Mouse (Mus musculus): ENCODE measurements around the gene Dcaf10. TPM values are rescaled to one million over a fixed set of nuclear protein-coding genes. Genes with fewer than 3 reads are reported as not detected.

Dcaf10 gene
- polyA plus RNA-seq, 1 experiment from 2014 or later = 8.7 TPM

DNA sequence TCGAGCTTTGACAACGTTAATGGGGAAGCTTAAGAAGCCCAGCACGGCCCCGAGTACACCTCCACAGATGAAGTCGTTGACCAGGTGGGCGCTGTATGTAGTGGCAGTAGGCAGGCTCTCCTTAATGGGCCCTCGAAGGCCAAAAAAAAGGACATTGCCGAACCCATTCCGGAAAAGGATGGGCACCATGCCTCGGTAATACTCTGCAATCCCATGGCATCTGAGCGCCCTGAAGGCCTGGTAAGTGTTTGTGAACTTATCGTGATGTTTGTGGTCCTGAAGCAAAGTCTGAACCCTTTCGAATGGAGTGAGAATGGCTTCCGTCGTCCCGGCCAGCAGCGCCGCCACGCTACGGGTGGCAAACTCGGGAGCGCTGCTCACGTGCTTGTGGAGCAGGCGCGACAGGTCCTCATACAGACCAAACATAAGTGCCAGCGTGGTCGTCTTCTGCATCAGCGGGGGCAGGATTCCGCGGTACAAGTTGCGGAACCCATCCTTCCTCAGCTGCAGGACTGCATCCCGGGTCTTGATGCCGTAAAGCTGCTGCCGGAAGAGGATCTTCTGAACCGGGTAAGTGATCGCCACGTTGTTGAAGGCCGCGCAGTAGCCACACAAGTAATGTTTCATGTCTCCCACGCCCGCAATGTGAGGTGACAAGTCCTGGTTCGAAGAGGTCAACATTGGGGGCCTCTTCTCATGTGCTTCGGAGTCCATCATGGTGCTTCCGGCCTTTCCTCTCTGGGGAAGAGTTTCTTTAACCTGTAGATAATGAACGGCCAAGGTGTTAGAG lies 57.7 kb downstream of the Dcaf10 start:
- Histone ChIP-seq H3K4me2 (replicated peaks) (no peak overlapping the region), H3K27ac (no peak overlapping the region), H3K36me3 (peaks cover 82% of the 10 kb centered on the region), H3K9me3 (no peaks in the 10 kb centered on the region), H3K4me1 (replicated peaks) (0 out of 2 replicates have a peak, but pooled peaks cover 3% of the 10 kb centered on the region), H3K27me3 (no peaks in the 10 kb centered on the region), H3K9ac (replicated peaks) (no peak overlapping the region), H3K4me3 (replicated peaks) (no peak overlapping the region)
- no peak for ATAC-seq
- WGBS = 95% methylated on average over 45 of the region's 45 CpGs

DNA sequence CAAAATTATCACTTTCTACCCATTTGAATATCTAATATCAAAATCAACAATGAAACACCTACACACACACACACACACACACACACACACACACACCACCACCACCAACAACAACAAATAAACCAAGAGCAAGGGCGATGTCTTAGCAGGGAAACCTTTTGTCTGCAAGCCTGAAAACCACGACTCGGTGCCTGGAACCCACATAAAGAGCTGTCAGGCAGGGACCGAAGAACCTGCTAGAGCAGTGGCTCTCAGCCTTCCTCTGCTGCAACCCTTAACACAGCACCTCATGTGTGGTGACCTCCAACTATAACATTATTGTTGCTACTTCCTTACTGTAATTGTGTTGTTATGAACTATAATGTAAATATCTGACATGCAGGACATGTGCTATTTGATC lies 60.4 kb downstream of the Dcaf10 start:
- H3K4me1 ChIP-seq (replicated peaks) = peaks cover 25% of the 10 kb centered on the region
- no peak overlapping the region for H3K4me3 ChIP-seq (replicated peaks)
- no peak overlapping the region for H3K9ac ChIP-seq (replicated peaks)
- no peak for ATAC-seq
- no peak overlapping the region for H3K27ac ChIP-seq
- H3K4me2 ChIP-seq (replicated peaks) = no peak overlapping the region
- H3K9me3 ChIP-seq = no peaks in the 10 kb centered on the region
- peaks cover 68% of the 10 kb centered on the region for H3K36me3 ChIP-seq
- no peaks in the 10 kb centered on the region for H3K27me3 ChIP-seq
- WGBS = 96% methylated on average over 4 of the region's 4 CpGs

- no peak overlapping the region for H3K9ac ChIP-seq (replicated peaks)
- H3K27me3 ChIP-seq = no peaks in the 10 kb centered on the region
- no peaks in the 10 kb centered on the region for H3K9me3 ChIP-seq
- peaks cover 30% of the 10 kb centered on the region for H3K4me1 ChIP-seq (replicated peaks)
- WGBS = 88% methylated on average over 7 of the region's 7 CpGs
- ATAC-seq = no peak
- H3K36me3 ChIP-seq = peaks cover 61% of the 10 kb centered on the region
- H3K27ac ChIP-seq = no peak overlapping the region
- H3K4me2 ChIP-seq (replicated peaks) = no peak overlapping the region
- no peak overlapping the region for H3K4me3 ChIP-seq (replicated peaks)
Observed at GRCm38 (mm10) chr4:45402878-45403498, 61.1 kb downstream of the Dcaf10 start.

DNA sequence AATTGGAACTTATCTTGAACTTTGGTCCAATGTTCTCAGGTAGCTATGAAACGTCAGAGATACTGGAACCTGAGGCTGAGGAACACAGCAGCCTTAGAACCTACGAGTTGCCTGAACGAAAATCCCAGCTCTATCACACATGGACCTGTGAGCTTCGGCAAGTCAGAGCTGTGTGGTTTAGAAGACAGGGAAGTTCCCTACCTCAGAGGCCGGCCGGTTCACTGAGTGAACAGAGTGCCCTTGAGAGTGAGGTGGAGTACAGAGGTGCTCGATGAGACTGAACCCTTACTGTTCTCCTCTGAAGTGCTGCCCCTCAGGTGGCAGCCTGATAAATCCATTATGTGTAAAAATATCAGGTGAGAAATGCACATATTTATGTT lies 61.6 kb downstream of the Dcaf10 start:
- Histone ChIP-seq H3K9ac (replicated peaks) (no peak overlapping the region), H3K4me1 (replicated peaks) (peaks cover 30% of the 10 kb centered on the region), H3K9me3 (no peaks in the 10 kb centered on the region), H3K4me3 (replicated peaks) (no peak overlapping the region), H3K27ac (no peak overlapping the region), H3K4me2 (replicated peaks) (no peak overlapping the region), H3K27me3 (no peaks in the 10 kb centered on the region), H3K36me3 (peaks cover 56% of the 10 kb centered on the region)
- ATAC-seq = no peak
- WGBS = 93% methylated on average over 7 of the region's 7 CpGs

DNA sequence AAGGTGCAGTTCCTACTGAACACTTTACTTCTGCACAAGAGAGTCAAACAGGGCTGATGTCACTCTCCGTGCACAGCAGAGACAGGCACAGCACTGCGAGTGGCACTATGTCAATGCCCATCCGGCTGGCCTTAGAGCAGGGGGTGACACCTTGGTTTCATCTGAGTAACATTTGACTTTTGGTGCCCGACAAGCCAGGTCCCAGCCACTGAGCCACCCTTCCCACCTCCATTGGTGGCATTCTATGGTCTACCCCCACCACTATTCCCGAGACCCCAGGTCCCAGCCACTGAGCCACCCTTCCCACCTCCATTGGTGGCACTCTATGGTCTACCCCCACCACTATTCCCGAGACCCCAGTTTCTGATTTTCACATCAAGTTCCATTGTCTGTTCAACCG lies 62.2 kb downstream of the Dcaf10 start:
- Histone ChIP-seq H3K27me3 (no peaks in the 10 kb centered on the region), H3K9me3 (no peaks in the 10 kb centered on the region), H3K27ac (no peak overlapping the region), H3K4me3 (replicated peaks) (no peak overlapping the region), H3K4me1 (replicated peaks) (peaks cover 33% of the 10 kb centered on the region), H3K36me3 (peaks cover 50% of the 10 kb centered on the region), H3K9ac (replicated peaks) (no peak overlapping the region), H3K4me2 (replicated peaks) (no peak overlapping the region)
- ATAC-seq = no peak
- WGBS = 97% methylated on average over 7 of the region's 7 CpGs

DNA sequence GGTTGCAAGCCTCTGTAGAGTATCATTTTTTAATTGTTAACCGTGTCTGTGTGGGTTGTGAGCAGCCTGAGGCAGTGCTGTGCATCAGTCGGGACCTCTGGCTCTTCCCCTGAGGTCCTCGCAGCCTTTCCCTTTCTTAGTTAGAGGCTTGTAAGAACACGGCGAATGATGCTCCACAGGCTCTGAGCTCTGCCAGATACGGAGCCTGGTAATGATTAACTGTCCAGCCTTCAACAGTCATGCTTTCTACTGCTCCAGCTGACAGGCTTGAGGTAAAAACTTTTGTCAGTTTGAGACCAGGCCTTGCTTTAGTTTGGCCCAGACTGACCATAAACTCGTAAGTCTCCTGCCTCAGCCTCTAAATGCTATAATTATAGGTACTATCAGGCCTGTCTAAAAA lies 63.4 kb downstream of the Dcaf10 start:
- WGBS = 90% methylated on average over 7 of the region's 7 CpGs
- no peak for ATAC-seq
- no peaks in the 10 kb centered on the region for H3K9me3 ChIP-seq
- H3K4me1 ChIP-seq (replicated peaks) = peaks cover 37% of the 10 kb centered on the region
- peaks cover 38% of the 10 kb centered on the region for H3K36me3 ChIP-seq
- peaks cover 4% of the 10 kb centered on the region for H3K27me3 ChIP-seq
- H3K9ac ChIP-seq (replicated peaks) = no peak overlapping the region
- H3K27ac ChIP-seq = no peak overlapping the region
- no peak overlapping the region for H3K4me2 ChIP-seq (replicated peaks)
- no peak overlapping the region for H3K4me3 ChIP-seq (replicated peaks)

- peak overlapping the region; percentile 95 for H3K4me3 ChIP-seq (replicated peaks)
- peaks cover 14% of the 10 kb centered on the region for H3K27me3 ChIP-seq
- H3K9me3 ChIP-seq = no peaks in the 10 kb centered on the region
- peak overlapping the region; percentile 97 for H3K9ac ChIP-seq (replicated peaks)
- H3K27ac ChIP-seq = no peak overlapping the region
- ATAC-seq = no peak
- H3K4me1 ChIP-seq (replicated peaks) = peaks cover 37% of the 10 kb centered on the region
- peak overlapping the region; percentile 77 for H3K4me2 ChIP-seq (replicated peaks)
- peaks cover 30% of the 10 kb centered on the region for H3K36me3 ChIP-seq
- WGBS = 67% methylated on average over 7 of the region's 7 CpGs
Observed at GRCm38 (mm10) chr4:45406397-45406796, 64.5 kb downstream of the Dcaf10 start.

GRCm38 (mm10) chr4:45407001-45407702 lies 65.3 kb downstream of the Dcaf10 start:
- ATAC-seq = no peak
- Histone ChIP-seq H3K4me2 (replicated peaks) (peak overlapping the region; percentile 77), H3K9me3 (no peaks in the 10 kb centered on the region), H3K27ac (peak overlapping the region; percentile 95; the same call in 1 of the 2 replicates), H3K27me3 (peaks cover 20% of the 10 kb centered on the region), H3K4me3 (replicated peaks) (peak overlapping the region; percentile 95), H3K36me3 (peaks cover 25% of the 10 kb centered on the region), H3K4me1 (replicated peaks) (peaks cover 37% of the 10 kb centered on the region), H3K9ac (replicated peaks) (peak overlapping the region; percentile 97)
- WGBS = 62% methylated on average over 5 of the region's 5 CpGs

DNA sequence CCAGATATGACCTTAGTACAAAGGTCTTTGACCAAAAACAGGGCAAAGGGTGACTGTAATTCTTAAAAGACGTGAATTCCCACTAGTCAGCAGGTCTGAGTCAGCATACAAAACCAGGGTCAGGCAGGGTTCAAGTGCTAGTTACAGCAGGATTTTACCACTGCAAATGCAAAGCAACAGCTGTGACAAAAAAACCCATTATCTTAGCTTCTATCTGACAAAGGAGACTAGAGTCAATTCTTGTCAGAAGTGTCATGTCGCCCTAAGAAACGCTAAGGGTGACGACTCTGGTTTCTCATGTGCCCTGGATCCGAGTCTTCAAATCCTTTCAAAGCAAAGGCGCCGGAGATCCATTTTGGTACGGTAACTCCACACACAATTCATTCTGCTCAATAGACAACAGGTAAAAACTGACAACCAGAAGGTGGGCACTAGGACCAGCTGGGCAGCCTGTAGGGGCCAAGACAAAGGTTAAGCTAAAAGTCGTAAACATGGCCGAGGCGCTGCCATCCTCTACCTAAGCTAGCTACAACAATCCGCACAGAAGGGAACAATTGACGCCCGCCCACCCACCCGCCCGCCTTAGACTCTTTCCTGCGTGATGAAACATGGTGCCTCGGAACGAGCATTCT lies 65.9 kb downstream of the Dcaf10 start:
- Histone ChIP-seq H3K4me3 (replicated peaks) (peak overlapping the region; percentile 95), H3K36me3 (peaks cover 18% of the 10 kb centered on the region), H3K27ac (peak overlapping the region; percentile 95), H3K27me3 (peaks cover 20% of the 10 kb centered on the region), H3K4me2 (replicated peaks) (peak overlapping the region; percentile 77), H3K9ac (replicated peaks) (peak overlapping the region; percentile 97), H3K9me3 (no peaks in the 10 kb centered on the region), H3K4me1 (replicated peaks) (peaks cover 37% of the 10 kb centered on the region)
- WGBS = under 1% methylated on average over 19 of the region's 19 CpGs
- peak; percentile 29 for ATAC-seq

DNA sequence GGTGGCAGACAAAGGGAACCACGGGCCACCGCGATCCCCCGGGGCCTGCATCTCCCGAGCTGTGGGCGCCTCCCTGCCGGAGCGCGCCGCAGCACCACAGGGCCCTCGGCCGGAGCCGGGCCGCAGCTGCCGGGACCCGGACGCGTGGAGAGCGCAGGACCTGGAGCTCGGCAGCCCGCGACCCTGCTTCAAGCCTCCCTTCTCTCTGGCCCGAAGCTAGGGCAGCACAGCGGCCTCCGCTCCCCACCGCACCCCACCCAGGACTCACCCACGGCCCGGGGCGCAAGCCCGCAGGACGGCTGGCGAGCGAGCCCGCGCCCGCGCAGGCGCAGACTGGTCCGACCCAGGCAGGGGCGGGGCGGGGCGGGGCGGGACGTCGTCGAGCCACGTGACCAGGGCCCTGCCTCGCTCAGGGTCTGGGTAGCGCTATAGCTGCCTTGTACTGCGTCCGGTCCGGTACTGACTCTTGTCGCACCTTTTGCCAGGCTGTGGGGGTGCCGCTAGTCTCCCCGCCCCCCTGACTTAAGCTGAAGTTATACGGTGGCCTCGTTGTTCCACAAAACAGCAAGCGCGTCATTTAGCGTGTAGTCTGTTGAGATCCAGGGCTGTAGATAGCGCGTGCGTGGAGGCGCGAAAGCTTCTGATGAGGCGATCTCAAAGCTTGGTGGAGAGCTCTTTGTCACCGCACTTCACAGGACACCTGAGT lies 66.7 kb downstream of the Dcaf10 start, which contains the start of gene Slc25a51:
Gene Slc25a51 (minus strand): TSS at position 340 of the 706 bp plus-strand sequence.
- under 1% methylated on average over 59 of the region's 67 CpGs for WGBS
- Histone ChIP-seq H3K4me1 (replicated peaks) (peaks cover 34% of the 10 kb centered on the region), H3K36me3 (peaks cover 10% of the 10 kb centered on the region), H3K27me3 (peaks cover 20% of the 10 kb centered on the region), H3K9me3 (no peaks in the 10 kb centered on the region), H3K9ac (replicated peaks) (peak within 1 kb of the TSS; percentile 97), H3K4me3 (replicated peaks) (peak within 1 kb of the TSS; percentile 95), H3K27ac (peak within 1 kb of the TSS; percentile 95), H3K4me2 (replicated peaks) (peak within 1 kb of the TSS; percentile 77)
- ATAC-seq = peak; percentile 98

GRCm38 (mm10) chr4:45409270-45409669 lies 67.4 kb downstream of the Dcaf10 start:
- peak overlapping the region; percentile 77 for H3K4me2 ChIP-seq (replicated peaks)
- peak overlapping the region; percentile 95 for H3K27ac ChIP-seq
- H3K27me3 ChIP-seq = peaks cover 20% of the 10 kb centered on the region
- peak overlapping the region; percentile 97 for H3K9ac ChIP-seq (replicated peaks)
- under 1% methylated on average over 10 of the region's 10 CpGs for WGBS
- H3K4me3 ChIP-seq (replicated peaks) = peak overlapping the region; percentile 95
- peak; percentile 20; the same call in 1 of the 2 replicates for ATAC-seq
- H3K9me3 ChIP-seq = no peaks in the 10 kb centered on the region
- peaks cover 34% of the 10 kb centered on the region for H3K4me1 ChIP-seq (replicated peaks)
- peaks cover 4% of the 10 kb centered on the region for H3K36me3 ChIP-seq

Measured in midbrain, embryonic 13.5 days (tissue).